Mouse (Mus musculus) cortical plate, adult 2 months (tissue): ENCODE data around the gene Rapgefl1.

ENCODE experiments used
- CTCF ChIP-seq: fragments of 200-500 bp; IDR thresholded peaks from 2 replicates; pipeline ENCODE4 v1.5.1; 2011; ENCODE audit warnings: mild to moderate bottlenecking, control low read depth, low read length; ENCODE audit not compliant: insufficient read depth; ENCODE audit errors: extremely low read depth
- POLR2A ChIP-seq: fragments of 200-500 bp; IDR thresholded peaks from 2 replicates; pipeline ENCODE4 v1.6.1; 2011; ENCODE audit warnings: mild to moderate bottlenecking, low read length, control low read depth; ENCODE audit not compliant: insufficient read depth; ENCODE audit errors: extremely low read depth

DNA sequence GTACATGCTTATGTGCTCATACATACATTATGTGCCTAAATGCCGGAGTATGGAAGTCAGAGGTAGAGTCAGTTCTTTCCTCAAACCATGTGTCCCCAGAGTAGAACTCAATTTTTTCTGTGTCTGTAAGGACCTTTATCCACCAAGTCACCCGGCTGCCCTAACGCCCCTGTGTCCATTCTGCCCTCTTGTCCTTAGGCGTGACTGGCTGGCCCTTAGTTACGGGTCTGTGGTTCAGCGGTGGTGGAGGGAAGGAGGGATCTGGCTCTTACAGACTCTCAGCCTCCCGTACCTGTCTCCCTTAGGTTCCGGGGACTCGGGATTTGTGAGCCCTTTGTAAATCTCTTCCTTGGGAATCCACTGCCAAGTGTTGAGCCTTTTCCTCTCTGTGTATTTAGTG is 40.4 kb downstream of the Rapgefl1 start:
- TF ChIP-seq CTCF = no peak
- no peak for TF ChIP-seq POLR2A
